Comparison of ENCODE assay signal across 11 mouse cellular contexts in genomic region chr17:24441148-24441547, GRCm38 (mm10). TPM values are rescaled to one million over a fixed set of nuclear protein-coding genes. Genes with fewer than 3 reads are reported as not detected.
DNase-seq lines count a peak whose midpoint lies in the region; ATAC-seq and TF ChIP-seq lines count a peak whose summit lies in the region.
"Had no signal": no experiment of that assay in that cellular context is flagged by ENCODE, and none has a peak within 500 bp of the region (broad histone marks: within the 10 kb centered on the region; RNA-seq: fewer than 3 reads in every experiment).

No protein-coding gene starts in this region.

- peak; percentile 34 for TF ChIP-seq CTCF in heart, adult 2 months (IDR thresholded peaks at IDR 0.05)
- peak; percentile 49 for TF ChIP-seq CTCF in lung, postnatal 0 days (IDR thresholded peaks at IDR 0.05)
- peak; percentile 34 to 57 (median 53); a peak in 5 of 6 replicates for TF ChIP-seq CTCF in MEL (IDR thresholded peaks at IDR 0.05 in 2 of 3, conservative IDR thresholded peaks at IDR 0.05 in 1 of 3; ENCODE audit: control insufficient read depth in 1 of 3, insufficient read depth in 1 of 3, low read depth in 2 of 3, low read length in 3 of 3, poor library complexity in 1 of 3, severe bottlenecking in 1 of 3)

- WGBS in heart, adult 2 months = 28% methylated on average over 2 of the region's 2 CpGs
- WGBS in lung, postnatal 0 days = 60% methylated on average over 2 of the region's 2 CpGs

- H3K36me3 ChIP-seq in heart, adult 2 months (ENCODE audit: control insufficient read depth, insufficient read depth, low read length) = no peaks in the 10 kb centered on the region
- H3K36me3 ChIP-seq in lung, postnatal 0 days (ENCODE audit: insufficient read depth, low read length) = peaks cover 35% of the 10 kb centered on the region
- H3K36me3 ChIP-seq in MEL (ENCODE audit: control insufficient read depth in 1 of 2, insufficient read depth in 2 of 2, low read length in 2 of 2) = no peaks in the 10 kb centered on the region; a peak in 1 of 4 replicates

- no peaks in the 10 kb centered on the region for H3K9me3 ChIP-seq in lung, postnatal 0 days (ENCODE audit: low read length)
- H3K9me3 ChIP-seq in MEL (replicated peaks; ENCODE audit: insufficient read depth, low read length) = no peaks in the 10 kb centered on the region
- H3K9me3 ChIP-seq: embryonic facial prominence, embryonic 12.5 days had no signal

- TF ChIP-seq RAD21 in MEL (IDR thresholded peaks at IDR 0.05; ENCODE audit: low read depth, low read length) = peak; percentile 42

- H3K4me3 ChIP-seq in heart, adult 2 months = no peak overlapping the region
- no peak overlapping the region for H3K4me3 ChIP-seq in lung, postnatal 0 days (ENCODE audit: low read depth, low read length)
- H3K4me3 ChIP-seq in MEL (ENCODE audit: control insufficient read depth in 1 of 2, insufficient read depth in 1 of 2, low read depth in 2 of 2, low read length in 2 of 2) = no peak overlapping the region
- H3K4me3 ChIP-seq: embryonic facial prominence, embryonic 12.5 days had no signal

- H3K27ac ChIP-seq in heart, adult 2 months = no peak overlapping the region
- no peak overlapping the region for H3K27ac ChIP-seq in lung, postnatal 0 days (ENCODE audit: low read length)
- H3K27ac ChIP-seq in MEL (ENCODE audit: control insufficient read depth, low read depth, low read length) = no peak overlapping the region
- H3K27ac ChIP-seq: embryonic facial prominence, embryonic 12.5 days had no signal

- no peak overlapping the region for H3K9ac ChIP-seq in heart, adult 2 months (ENCODE audit: low read depth, low read length)
- H3K9ac ChIP-seq in lung, postnatal 0 days (replicated peaks; ENCODE audit: low read depth) = no peak overlapping the region
- H3K9ac ChIP-seq in MEL (ENCODE audit: control insufficient read depth, low read depth, low read length, poor library complexity, severe bottlenecking) = no peak overlapping the region
- H3K9ac ChIP-seq: embryonic facial prominence, embryonic 12.5 days had no signal

- H3K79me2 ChIP-seq in heart, adult 2 months (replicated peaks; ENCODE audit: control insufficient read depth, insufficient read depth, low read length) = no peaks in the 10 kb centered on the region
- H3K79me2 ChIP-seq in MEL (ENCODE audit: control insufficient read depth, insufficient read depth, low read length, poor library complexity) = no peaks in the 10 kb centered on the region

- no peaks in the 10 kb centered on the region for H3K4me1 ChIP-seq in heart, adult 2 months (ENCODE audit: control insufficient read depth, insufficient read depth, low read length)
- H3K4me1 ChIP-seq in lung, postnatal 0 days (ENCODE audit: insufficient read depth, low read depth, low read length) = no peaks in the 10 kb centered on the region
- no peaks in the 10 kb centered on the region for H3K4me1 ChIP-seq in MEL (ENCODE audit: control insufficient read depth in 1 of 2, insufficient read depth in 2 of 2, low read length in 2 of 2)
- H3K4me1 ChIP-seq: embryonic facial prominence, embryonic 12.5 days had no signal

- no peaks in the 10 kb centered on the region for H3K27me3 ChIP-seq in heart, adult 2 months (ENCODE audit: control insufficient read depth, insufficient read depth, low read length)
- no peaks in the 10 kb centered on the region for H3K27me3 ChIP-seq in lung, postnatal 0 days (replicated peaks; ENCODE audit: insufficient read depth, low read length)
- no peaks in the 10 kb centered on the region for H3K27me3 ChIP-seq in MEL (ENCODE audit: control insufficient read depth in 1 of 2, insufficient read depth in 2 of 2, low read length in 2 of 2)
- H3K27me3 ChIP-seq: embryonic facial prominence, embryonic 12.5 days had no signal

- TF ChIP-seq POLR2A in heart, adult 2 months (IDR thresholded peaks at IDR 0.05; ENCODE audit: insufficient read depth, low read depth, low read length) = no peak
- TF ChIP-seq POLR2A in MEL (IDR thresholded peaks at IDR 0.05; ENCODE audit: control insufficient read depth in 1 of 2, insufficient read depth in 1 of 2, low read depth in 1 of 2, low read length in 2 of 2, poor library complexity in 1 of 2) = no peak

- H3K4me2 ChIP-seq in lung, postnatal 0 days (replicated peaks; ENCODE audit: low read depth, low read length) = no peak overlapping the region
- H3K4me2 ChIP-seq: embryonic facial prominence, embryonic 12.5 days had no signal

- no peak for DNase-seq in heart, adult 2 months
- no peak for DNase-seq in heart, adult 8-10 months (ENCODE audit: low spot score)
- no peak for DNase-seq in lung, postnatal 0 days (ENCODE audit: low spot score)
- no peak for DNase-seq in lung, adult 18-20 months
- peak; percentile 47 for DNase-seq in MEL (ENCODE audit: low read depth, low spot score)
- DNase-seq in retina, postnatal 1 day = peak; percentile 46
- no peak for DNase-seq in urinary bladder, postnatal 4 days (ENCODE audit: low spot score in 2 of 2)
- DNase-seq: heart, postnatal 14 days; kidney, adult 18-20 months; lung, postnatal 14 days had no signal

- no peak for ATAC-seq in lung, postnatal 0 days

- no peak for TF ChIP-seq EP300 in heart, adult 2 months (IDR thresholded peaks at IDR 0.05; ENCODE audit: insufficient read depth, low read depth, low read length)
- no peak for TF ChIP-seq EP300 in lung, postnatal 0 days (IDR thresholded peaks at IDR 0.05)
- no peak for TF ChIP-seq EP300 in MEL (IDR thresholded peaks at IDR 0.05; ENCODE audit: low read depth in 1 of 2, low read length in 2 of 2)

- intact Hi-C loops in heart, adult 2 months (cut with DNase I) = no loop called here

TF ChIP-seq in MEL, 35 proteins besides CTCF, POLR2A, EP300 and RAD21:
- TF ChIP-seq MYC (IDR thresholded peaks at IDR 0.05; ENCODE audit: low read depth, low read length) (no peak), NELFE (IDR thresholded peaks at IDR 0.05; ENCODE audit: low read depth, low read length) (no peak), USF2 (IDR thresholded peaks at IDR 0.05; ENCODE audit: borderline replicate concordance in 1 of 2, insufficient read depth in 1 of 2, low read depth in 1 of 2, low read length in 2 of 2) (no peak), JUND (IDR thresholded peaks at IDR 0.05; ENCODE audit: low read depth, low read length) (no peak), ZC3H11A (IDR thresholded peaks at IDR 0.05; ENCODE audit: low read depth, low read length) (peak; percentile 14; the same call in 1 of the 2 replicates), BHLHE40 (IDR thresholded peaks at IDR 0.05; ENCODE audit: borderline replicate concordance, low read depth, low read length) (no peak), SMC3 (IDR thresholded peaks at IDR 0.05; ENCODE audit: low read depth, low read length) (peak; percentile 52), MAX (IDR thresholded peaks at IDR 0.05; ENCODE audit: low read length) (no peak), CHD1 (IDR thresholded peaks at IDR 0.05; ENCODE audit: low read depth, low read length) (no peak), NRF1 (IDR thresholded peaks at IDR 0.05; ENCODE audit: insufficient read depth, low read depth, low read length, poor library complexity, severe bottlenecking) (no peak)

RNA-seq across cellular contexts. Expression of gene Dnase1l2, which starts 1.8 kb away (rescaled TPM):
- 1 to 10 TPM in 1 of 2 experiments, under 1 TPM in 1; 0.65 to 1.5 TPM for total RNA-seq in heart, adult 2 months (2021)
- 5.2 and 7.2 TPM in 2 replicates for polyA plus RNA-seq in heart, adult 2 months (2012; rRNA removed)
- 1 to 10 TPM in 3 of 4 experiments, under 1 TPM in 1; 0.91 to 1.4 (median 1.1) TPM for total RNA-seq in heart, adult 8-10 months (2022)
- polyA plus RNA-seq in lung, postnatal 0 days (2015; fragmentation: Nextera tagmentation; extraction: Ambion mirVana) = 1.1 and 1.4 TPM in 2 replicates
- 0.49 and 0.62 TPM in 2 replicates for total RNA-seq in MEL (2012; rRNA removed)
- 1 to 10 TPM in 1 of 2 experiments, not detected in 1; 1.8 TPM for polyA plus RNA-seq in MEL (2012; ENCODE audit: insufficient read depth in 1 of 2, insufficient read length in 2 of 2, low read depth in 1 of 2, low replicate concordance in 2 of 2, missing spikeins in 1 of 2)

RNA-seq across cellular contexts. Expression of gene Eci1, which starts 14.7 kb away (rescaled TPM):
- 100 to 1,000 TPM; 421 to 487 TPM for total RNA-seq in heart, adult 2 months (2021)
- 414 and 486 TPM in 2 replicates for polyA plus RNA-seq in heart, adult 2 months (2012; rRNA removed)
- total RNA-seq in heart, adult 8-10 months (2022) = 100 to 1,000 TPM; 455 to 534 (median 495) TPM
- polyA plus RNA-seq in lung, postnatal 0 days (2015; fragmentation: Nextera tagmentation; extraction: Ambion mirVana) = 81.7 and 92.6 TPM in 2 replicates
- total RNA-seq in MEL (2012; rRNA removed) = 54.4 and 65.6 TPM in 2 replicates
- polyA plus RNA-seq in MEL (2012; ENCODE audit: insufficient read depth in 1 of 2, insufficient read length in 2 of 2, low read depth in 1 of 2, low replicate concordance in 2 of 2, missing spikeins in 1 of 2) = 10 to 100 TPM in 1 of 2 experiments, not detected in 1; 48.6 TPM

RNA-seq across cellular contexts. Expression of gene Rnps1, which starts 26.8 kb away (rescaled TPM):
- total RNA-seq in heart, adult 2 months (2021) = 10 to 100 TPM; 60.0 to 62.7 TPM
- polyA plus RNA-seq in heart, adult 2 months (2012; rRNA removed) = 83.0 and 107 TPM in 2 replicates
- 10 to 100 TPM; 59.7 to 61.4 (median 60.7) TPM for total RNA-seq in heart, adult 8-10 months (2022)
- polyA plus RNA-seq in lung, postnatal 0 days (2015; fragmentation: Nextera tagmentation; extraction: Ambion mirVana) = 99.6 and 109 TPM in 2 replicates
- total RNA-seq in MEL (2012; rRNA removed) = 156 and 167 TPM in 2 replicates
- polyA plus RNA-seq in MEL (2012; ENCODE audit: insufficient read depth in 1 of 2, insufficient read length in 2 of 2, low read depth in 1 of 2, low replicate concordance in 2 of 2, missing spikeins in 1 of 2) = 100 to 1,000 TPM in 1 of 2 experiments, not detected in 1; 282 TPM

RNA-seq across cellular contexts. Expression of gene E4f1, which starts 29.0 kb away (rescaled TPM):
- total RNA-seq in heart, adult 2 months (2021) = 10 to 100 TPM; 10.2 to 10.3 TPM
- 43.6 and 43.7 TPM in 2 replicates for polyA plus RNA-seq in heart, adult 2 months (2012; rRNA removed)
- 10 to 100 TPM; 11.2 to 14.7 (median 11.9) TPM for total RNA-seq in heart, adult 8-10 months (2022)
- polyA plus RNA-seq in lung, postnatal 0 days (2015; fragmentation: Nextera tagmentation; extraction: Ambion mirVana) = 15.7 and 17.5 TPM in 2 replicates
- total RNA-seq in MEL (2012; rRNA removed) = 24.3 and 26.0 TPM in 2 replicates
- 10 to 100 TPM in 1 of 2 experiments, not detected in 1; 37.1 TPM for polyA plus RNA-seq in MEL (2012; ENCODE audit: insufficient read depth in 1 of 2, insufficient read length in 2 of 2, low read depth in 1 of 2, low replicate concordance in 2 of 2, missing spikeins in 1 of 2)

RNA-seq across cellular contexts. Expression of gene Pgp, which starts 29.0 kb away (rescaled TPM):
- total RNA-seq in heart, adult 2 months (2021) = 10 to 100 TPM; 35.7 to 44.5 TPM
- polyA plus RNA-seq in heart, adult 2 months (2012; rRNA removed) = 39.1 and 46.4 TPM in 2 replicates
- total RNA-seq in heart, adult 8-10 months (2022) = 10 to 100 TPM; 39.9 to 44.4 (median 41.4) TPM
- 40.4 and 42.5 TPM in 2 replicates for polyA plus RNA-seq in lung, postnatal 0 days (2015; fragmentation: Nextera tagmentation; extraction: Ambion mirVana)
- 16.6 and 19.3 TPM in 2 replicates for total RNA-seq in MEL (2012; rRNA removed)
- polyA plus RNA-seq in MEL (2012; ENCODE audit: insufficient read depth in 1 of 2, insufficient read length in 2 of 2, low read depth in 1 of 2, low replicate concordance in 2 of 2, missing spikeins in 1 of 2) = 10 to 100 TPM in 1 of 2 experiments, not detected in 1; 55.0 TPM

Comparison
In these comparisons a context has a peak if more than half of its experiments do, and no peak if none do; other contexts are left out.
1. DNase-seq: peak in MEL (single experiment) and retina, postnatal 1 day (single experiment); none in heart, adult 2 months (0 of 2), heart, adult 8-10 months (single experiment), lung, postnatal 0 days (single experiment), lung, adult 18-20 months (0 of 2) and urinary bladder, postnatal 4 days (0 of 2).
2. Peak in every context shown above with its lines, with median percentiles within 50 percentile points of each other: CTCF ChIP-seq.